Mouse (Mus musculus): ENCODE results near the gene Gng7.

Gng7 gene

GRCm38 (mm10) chr10:81025047-81025621 is 10.4 kb upstream of the Gng7 start:
- DNase-seq = peak; percentile 60 to 66

GRCm38 (mm10) chr10:81024346-81024937 is 9.7 kb upstream of the Gng7 start:
- no peak for DNase-seq

GRCm38 (mm10) chr10:81022744-81023143 is 8.0 kb upstream of the Gng7 start:
- no peak for DNase-seq

GRCm38 (mm10) chr10:81021547-81022110 is 6.9 kb upstream of the Gng7 start:
- peak in 1 of 2 experiments; percentile 23 for DNase-seq

- DNase-seq = no peak
Observed at GRCm38 (mm10) chr10:81020207-81020606, 5.5 kb upstream of the Gng7 start.

- no peak for DNase-seq
Observed at GRCm38 (mm10) chr10:81019687-81020086, 4.9 kb upstream of the Gng7 start.

- DNase-seq = peak; percentile 68 to 79
Observed at GRCm38 (mm10) chr10:81018326-81018725, 3.6 kb upstream of the Gng7 start.

- DNase-seq = peak; percentile 81 to 83
Observed at GRCm38 (mm10) chr10:81016645-81017044, 1.9 kb upstream of the Gng7 start.

- no peak for DNase-seq
Observed at GRCm38 (mm10) chr10:81015666-81016065, 921 bp upstream of the Gng7 start.

GRCm38 (mm10) chr10:81010851-81011250 is 3.9 kb downstream of the Gng7 start:
- DNase-seq = peak; percentile 23 to 35

- peak; percentile 49 to 50 for DNase-seq
Observed at GRCm38 (mm10) chr10:81007240-81007639, 7.5 kb downstream of the Gng7 start.

GRCm38 (mm10) chr10:81006005-81006677 is 8.6 kb downstream of the Gng7 start:
- DNase-seq = no peak

GRCm38 (mm10) chr10:81001161-81001560 is 13.6 kb downstream of the Gng7 start:
- no peak for DNase-seq

GRCm38 (mm10) chr10:81000197-81001062 is 14.3 kb downstream of the Gng7 start:
- DNase-seq = peak; percentile 64 to 68

GRCm38 (mm10) chr10:80999362-81000196 is 15.2 kb downstream of the Gng7 start:
- peak; percentile 89 to 90 for DNase-seq

GRCm38 (mm10) chr10:80998778-80999177 is 16.0 kb downstream of the Gng7 start:
- peak; percentile 75 to 81 for DNase-seq

GRCm38 (mm10) chr10:80998021-80998420 is 16.7 kb downstream of the Gng7 start:
- no peak for DNase-seq

- DNase-seq = no peak
Observed at GRCm38 (mm10) chr10:80997332-80997731, 17.4 kb downstream of the Gng7 start.

GRCm38 (mm10) chr10:80996501-80996900 is 18.2 kb downstream of the Gng7 start:
- DNase-seq = no peak

GRCm38 (mm10) chr10:80995091-80995632 is 19.6 kb downstream of the Gng7 start:
- peak; percentile 90 to 91 for DNase-seq

- no peak for DNase-seq
Observed at GRCm38 (mm10) chr10:80994621-80995020, 20.1 kb downstream of the Gng7 start.

GRCm38 (mm10) chr10:80993276-80993675 is 21.5 kb downstream of the Gng7 start:
- no peak for DNase-seq
